Mouse (Mus musculus): Measurements from ENCODE around the gene 5530401A14Rik.

Gene 5530401A14Rik

GRCm38 (mm10) chr11:81937516-81937915 lies 77.0 kb downstream of the 5530401A14Rik start:
- no peak for DNase-seq (ENCODE audit: low spot score in 2 of 2)

GRCm38 (mm10) chr11:81940988-81941387 lies 80.5 kb downstream of the 5530401A14Rik start:
- no peak for DNase-seq (ENCODE audit: low spot score in 2 of 2)

- no peak for DNase-seq (ENCODE audit: low spot score in 2 of 2)
These were observed 81.7 kb downstream of the 5530401A14Rik start for GRCm38 (mm10) chr11:81942167-81942566.

Measured in natural killer cell, adult 2 months (primary cell).